Mouse (Mus musculus): Measurements from ENCODE around the gene Aox2. TPM values are rescaled to one million over a fixed set of nuclear protein-coding genes. Genes with fewer than 3 reads are reported as not detected.

Gene Aox2
- polyA plus RNA-seq, 1 experiment: not detected

DNA sequence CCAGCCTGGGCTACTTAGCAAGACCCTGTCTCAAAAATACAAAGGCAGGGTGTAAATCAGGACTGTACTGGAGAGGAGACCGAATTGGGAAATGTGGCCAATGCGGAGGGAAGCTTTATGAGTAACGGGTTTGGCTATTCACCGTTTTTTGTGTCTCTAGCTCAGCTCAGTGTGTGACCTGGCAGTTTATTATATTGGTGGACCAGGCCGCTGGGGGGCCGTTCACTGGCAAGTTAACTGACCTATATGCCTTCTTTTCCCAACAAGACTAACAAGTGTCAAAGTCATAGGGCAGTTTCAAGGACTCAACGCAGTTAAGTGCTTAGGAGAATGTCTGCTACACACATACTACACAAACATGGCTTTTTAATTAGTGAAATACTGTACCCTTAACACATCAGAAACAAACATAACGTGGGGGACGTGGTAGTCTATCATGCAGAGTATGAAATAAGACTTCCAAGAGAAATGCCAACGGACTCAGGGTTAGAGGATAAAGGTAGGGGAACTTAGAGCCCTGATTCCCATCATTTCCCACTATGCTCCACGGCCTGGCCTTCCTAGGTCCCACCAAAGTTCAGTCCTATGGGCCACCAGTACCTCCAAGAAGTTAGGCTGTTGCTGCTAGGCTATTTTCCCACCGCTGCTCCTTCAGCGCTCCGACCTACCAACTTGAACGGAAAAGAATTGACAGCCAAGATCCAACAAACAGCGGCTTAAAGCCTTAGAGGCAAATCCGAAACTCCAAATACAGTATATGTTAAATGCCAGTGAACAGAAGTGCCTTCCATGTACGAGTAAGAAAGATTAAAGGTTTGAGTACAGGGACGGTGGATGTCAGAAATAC lies 113.5 kb downstream of the Aox2 start:
- Histone ChIP-seq H3K4me3 (ENCODE audit: insufficient read depth, low read length) (peak overlapping the region; percentile 97), H3K4me1 (ENCODE audit: control insufficient read depth, insufficient read depth, low read length) (no peaks in the 10 kb centered on the region), H3K27ac (ENCODE audit: insufficient read depth, low read length) (no peak overlapping the region)
- TF ChIP-seq POLR2A (IDR thresholded peaks at IDR 0.05; ENCODE audit: extremely low read depth, insufficient read depth, low read length) (no peak), CTCF (IDR thresholded peaks at IDR 0.05; ENCODE audit: extremely low read depth, insufficient read depth, low read length) (no peak)

DNA sequence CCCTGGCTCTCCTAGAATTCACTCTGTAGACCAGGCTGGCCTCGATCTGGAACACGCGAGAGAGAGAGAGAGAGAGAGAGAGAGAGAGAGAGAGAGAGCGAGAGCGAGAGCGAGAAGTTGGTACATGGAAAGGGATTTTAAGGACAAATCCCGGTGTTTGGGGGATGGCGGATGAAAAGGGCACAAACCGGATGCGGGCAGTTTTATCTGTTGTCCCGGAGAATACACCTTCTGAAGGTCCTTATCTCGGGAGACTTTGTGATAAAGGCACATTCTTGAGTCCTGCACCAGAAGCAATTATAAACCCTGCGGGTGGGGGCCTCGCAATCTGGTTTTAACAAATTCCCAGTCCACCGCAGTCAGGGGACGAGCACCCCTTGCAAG lies 114.1 kb downstream of the Aox2 start:
- Histone ChIP-seq H3K27ac (ENCODE audit: insufficient read depth, low read length) (peak overlapping the region; percentile 100), H3K4me3 (ENCODE audit: insufficient read depth, low read length) (peak overlapping the region; percentile 97), H3K4me1 (ENCODE audit: control insufficient read depth, insufficient read depth, low read length) (no peaks in the 10 kb centered on the region)
- TF ChIP-seq CTCF (IDR thresholded peaks at IDR 0.05; ENCODE audit: extremely low read depth, insufficient read depth, low read length): no peak
- TF ChIP-seq POLR2A (IDR thresholded peaks at IDR 0.05; ENCODE audit: extremely low read depth, insufficient read depth, low read length): no peak

DNA sequence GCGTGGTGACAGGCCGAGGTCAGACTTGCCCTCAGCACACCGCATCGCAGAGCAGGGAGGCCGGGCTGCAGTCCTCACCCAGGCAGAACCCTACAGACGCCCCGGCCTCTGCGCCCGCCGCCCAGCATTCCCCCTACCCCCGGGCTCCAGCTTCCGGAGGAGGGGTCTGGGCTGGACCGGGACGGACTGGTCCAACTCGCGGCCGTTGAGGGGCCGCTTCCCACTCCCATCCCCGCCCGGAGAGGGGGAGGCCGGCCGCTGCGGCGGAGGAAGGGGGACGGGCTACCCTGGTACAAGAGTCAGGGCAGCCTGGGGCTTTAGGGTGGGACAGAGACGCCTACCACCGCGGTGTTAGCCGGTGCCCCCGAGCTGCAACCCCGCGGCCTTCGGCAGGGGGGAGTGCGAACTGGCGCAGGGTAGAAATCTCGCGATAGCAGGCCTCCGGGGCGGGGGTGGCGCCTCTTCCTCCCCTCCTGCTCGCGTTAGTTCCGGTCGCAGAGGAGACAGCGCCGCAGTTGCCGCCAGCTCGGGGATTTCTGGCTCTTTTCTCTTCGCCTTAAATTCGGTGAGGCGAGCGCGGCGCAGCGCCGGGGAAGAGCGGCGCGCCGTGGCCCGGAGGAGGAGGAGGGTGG lies 114.6 kb downstream of the Aox2 start, which contains the start of gene Bzw1:
Gene Bzw1, plus strand, starts transcription at position 247 of the 632 bp plus-strand sequence.
- Histone ChIP-seq H3K27ac (ENCODE audit: insufficient read depth, low read length) (peak within 1 kb of the TSS; percentile 100), H3K4me1 (ENCODE audit: control insufficient read depth, insufficient read depth, low read length) (no peaks in the 10 kb centered on the region), H3K4me3 (ENCODE audit: insufficient read depth, low read length) (peak within 1 kb of the TSS; percentile 97)
- TF ChIP-seq POLR2A (IDR thresholded peaks at IDR 0.05; ENCODE audit: extremely low read depth, insufficient read depth, low read length): peak; percentile 84
- no peak for TF ChIP-seq CTCF (IDR thresholded peaks at IDR 0.05; ENCODE audit: extremely low read depth, insufficient read depth, low read length)

DNA sequence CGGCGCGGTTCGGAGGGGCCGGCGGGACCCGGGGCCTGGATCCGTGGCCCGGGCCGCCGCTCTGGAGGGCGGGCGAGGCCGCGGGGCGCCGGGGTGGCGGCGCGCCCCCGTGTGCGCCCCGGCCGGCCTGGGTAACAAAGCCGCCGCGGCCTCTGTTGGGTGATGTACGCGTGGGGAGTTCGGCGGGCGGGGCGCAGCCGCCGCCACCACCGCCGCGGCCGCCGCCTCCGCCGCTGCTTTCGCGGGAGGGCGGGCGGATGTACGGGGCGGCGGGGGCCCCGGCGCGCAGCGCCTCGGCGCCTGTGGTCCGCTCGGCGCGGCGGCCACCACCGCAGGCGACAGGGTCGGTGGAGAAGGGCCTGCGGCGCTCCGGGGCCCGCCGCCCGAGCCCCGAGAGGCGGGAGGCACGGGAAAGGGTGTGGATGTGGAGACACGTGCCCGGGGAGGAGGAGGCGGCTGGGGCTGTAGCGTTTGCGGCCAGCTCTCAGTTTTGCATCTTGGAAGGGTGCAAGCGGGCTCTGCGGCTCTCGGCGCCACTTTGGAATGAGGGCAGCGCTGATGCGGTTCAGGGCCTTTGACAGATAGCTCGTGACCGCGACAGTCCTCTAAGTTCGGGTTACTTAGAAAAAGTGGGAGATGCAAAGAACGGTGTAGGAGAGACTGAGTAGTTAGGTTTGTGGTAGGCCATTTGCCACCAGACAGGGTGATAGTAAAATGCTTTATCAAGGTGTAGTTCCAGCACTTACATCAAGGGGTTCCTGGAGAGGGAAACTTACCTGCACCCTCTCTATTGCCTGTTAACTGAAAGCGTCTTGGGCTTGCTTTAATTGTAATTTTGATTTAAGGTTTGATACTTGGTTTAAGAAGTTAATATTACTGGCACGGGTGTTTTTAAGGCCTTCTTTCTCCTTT lies 115.4 kb downstream of the Aox2 start:
- peak overlapping the region; percentile 97 for H3K4me3 ChIP-seq (ENCODE audit: insufficient read depth, low read length)
- no peaks in the 10 kb centered on the region for H3K4me1 ChIP-seq (ENCODE audit: control insufficient read depth, insufficient read depth, low read length)
- peak overlapping the region; percentile 100; the same call in 1 of the 2 replicates for H3K27ac ChIP-seq (ENCODE audit: insufficient read depth, low read length)
- TF ChIP-seq CTCF (IDR thresholded peaks at IDR 0.05; ENCODE audit: extremely low read depth, insufficient read depth, low read length) (no peak), POLR2A (IDR thresholded peaks at IDR 0.05; ENCODE audit: extremely low read depth, insufficient read depth, low read length) (no peak)

DNA sequence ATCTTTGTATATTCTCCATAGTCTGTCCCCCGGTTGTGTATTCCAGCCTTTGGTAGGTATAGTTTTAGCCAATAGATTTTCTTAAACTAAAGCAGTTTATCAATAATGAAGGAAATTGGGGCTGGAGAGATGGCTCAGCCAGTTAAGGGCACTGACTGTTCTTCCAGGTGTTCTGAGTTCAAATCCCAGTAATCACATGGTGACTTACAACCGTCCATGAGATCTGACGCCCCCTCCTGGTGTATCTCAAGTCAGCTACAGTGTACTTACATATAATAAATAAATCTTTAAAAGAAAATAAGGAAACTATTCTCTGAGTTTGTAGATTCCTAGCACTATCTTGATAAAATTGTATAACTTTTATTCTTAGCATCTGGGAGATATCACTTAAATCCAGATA lies 117.2 kb downstream of the Aox2 start:
- Histone ChIP-seq H3K4me3 (ENCODE audit: insufficient read depth, low read length) (no peak overlapping the region), H3K4me1 (ENCODE audit: control insufficient read depth, insufficient read depth, low read length) (no peaks in the 10 kb centered on the region), H3K27ac (ENCODE audit: insufficient read depth, low read length) (no peak overlapping the region)
- TF ChIP-seq POLR2A (IDR thresholded peaks at IDR 0.05; ENCODE audit: extremely low read depth, insufficient read depth, low read length) (no peak), CTCF (IDR thresholded peaks at IDR 0.05; ENCODE audit: extremely low read depth, insufficient read depth, low read length) (no peak)

DNA sequence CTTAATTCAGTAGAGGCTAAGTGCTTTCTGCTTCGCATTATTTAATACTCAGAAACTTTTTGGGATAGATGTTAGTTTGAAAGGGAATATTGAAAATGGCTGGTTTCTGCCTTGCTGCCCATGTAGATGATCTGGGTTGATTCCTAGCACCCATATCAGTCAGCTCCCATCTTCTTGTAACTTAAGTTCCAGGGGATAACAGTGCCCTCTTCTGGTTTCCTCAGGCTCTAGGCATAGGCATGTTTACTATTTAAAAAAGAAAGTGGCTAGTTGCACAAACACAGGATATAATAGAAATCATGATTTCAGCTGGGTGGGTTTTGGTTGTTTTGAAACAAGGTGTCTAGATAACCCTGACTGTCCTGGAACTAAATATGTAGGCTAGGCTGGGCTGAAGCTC lies 118.1 kb downstream of the Aox2 start:
- TF ChIP-seq CTCF (IDR thresholded peaks at IDR 0.05; ENCODE audit: extremely low read depth, insufficient read depth, low read length) (no peak), POLR2A (IDR thresholded peaks at IDR 0.05; ENCODE audit: extremely low read depth, insufficient read depth, low read length) (no peak)
- Histone ChIP-seq H3K27ac (ENCODE audit: insufficient read depth, low read length) (no peak overlapping the region), H3K4me1 (ENCODE audit: control insufficient read depth, insufficient read depth, low read length) (no peaks in the 10 kb centered on the region), H3K4me3 (ENCODE audit: insufficient read depth, low read length) (no peak overlapping the region)

DNA sequence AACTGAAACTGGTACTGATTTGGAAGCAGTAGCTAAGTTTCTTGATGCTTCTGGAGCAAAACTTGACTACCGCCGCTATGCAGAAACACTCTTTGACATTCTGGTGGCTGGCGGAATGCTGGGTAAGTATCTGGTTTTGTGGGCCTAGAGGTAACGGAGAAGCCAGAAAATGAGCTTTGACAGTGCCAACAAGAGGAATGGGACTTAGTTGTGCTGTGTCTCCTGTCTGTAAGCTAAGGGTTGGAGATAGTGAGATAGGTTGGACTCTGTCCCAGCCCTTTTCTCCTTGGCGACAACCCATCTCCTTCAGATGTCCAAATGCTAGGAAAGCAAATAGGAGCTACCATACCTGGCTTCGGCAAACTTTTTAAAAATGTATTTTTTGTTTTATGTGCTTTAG lies 119.6 kb downstream of the Aox2 start:
- no peaks in the 10 kb centered on the region for H3K4me1 ChIP-seq (ENCODE audit: control insufficient read depth, insufficient read depth, low read length)
- H3K27ac ChIP-seq (ENCODE audit: insufficient read depth, low read length): no peak overlapping the region
- H3K4me3 ChIP-seq (ENCODE audit: insufficient read depth, low read length): no peak overlapping the region
- TF ChIP-seq POLR2A (IDR thresholded peaks at IDR 0.05; ENCODE audit: extremely low read depth, insufficient read depth, low read length) (no peak), CTCF (IDR thresholded peaks at IDR 0.05; ENCODE audit: extremely low read depth, insufficient read depth, low read length) (no peak)

DNA sequence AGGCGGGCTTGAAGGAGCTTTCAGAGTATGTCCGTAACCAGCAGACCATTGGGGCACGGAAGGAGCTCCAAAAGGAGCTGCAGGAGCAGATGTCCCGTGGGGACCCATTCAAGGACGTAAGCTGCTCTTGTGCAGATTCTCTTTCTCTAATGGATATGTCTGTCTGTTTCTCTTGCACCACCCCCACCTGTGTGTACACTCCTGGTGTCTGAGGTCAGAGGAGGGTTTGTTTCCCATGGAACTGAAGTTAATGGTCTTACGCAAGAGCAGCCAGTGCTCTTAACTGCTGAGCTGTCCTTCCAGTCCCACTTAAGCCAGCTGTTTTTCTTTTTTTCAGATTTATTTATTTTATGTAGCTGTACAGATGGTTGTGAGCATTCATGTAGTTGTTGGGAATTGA lies 123.3 kb downstream of the Aox2 start:
- Histone ChIP-seq H3K4me3 (ENCODE audit: insufficient read depth, low read length) (no peak overlapping the region), H3K27ac (ENCODE audit: insufficient read depth, low read length) (no peak overlapping the region), H3K4me1 (ENCODE audit: control insufficient read depth, insufficient read depth, low read length) (no peaks in the 10 kb centered on the region)
- no peak for TF ChIP-seq CTCF (IDR thresholded peaks at IDR 0.05; ENCODE audit: extremely low read depth, insufficient read depth, low read length)

DNA sequence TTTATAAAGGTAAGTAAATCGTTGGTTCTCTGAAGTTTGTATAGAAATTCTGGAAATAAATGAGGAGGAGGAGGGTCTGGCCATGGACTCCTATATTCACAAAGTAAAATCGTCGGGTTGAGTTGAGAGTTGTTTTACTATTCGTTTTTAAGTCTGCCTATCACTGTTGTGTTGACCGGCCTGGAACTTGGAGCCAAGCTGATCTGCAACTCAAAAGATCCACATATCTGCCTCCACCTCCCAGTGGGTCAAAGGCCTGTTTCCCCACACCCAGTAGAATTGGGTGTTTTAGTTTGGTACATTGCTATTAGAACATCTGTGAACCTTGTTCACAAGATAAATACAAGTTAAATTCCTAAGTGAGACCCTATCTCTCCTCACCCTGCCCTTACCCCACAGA lies 125.6 kb downstream of the Aox2 start:
- TF ChIP-seq CTCF (IDR thresholded peaks at IDR 0.05; ENCODE audit: extremely low read depth, insufficient read depth, low read length) (no peak), POLR2A (IDR thresholded peaks at IDR 0.05; ENCODE audit: extremely low read depth, insufficient read depth, low read length) (no peak)
- H3K4me3 ChIP-seq (ENCODE audit: insufficient read depth, low read length): no peak overlapping the region
- H3K27ac ChIP-seq (ENCODE audit: insufficient read depth, low read length): no peak overlapping the region
- H3K4me1 ChIP-seq (ENCODE audit: control insufficient read depth, insufficient read depth, low read length): no peaks in the 10 kb centered on the region
